Mouse (Mus musculus): ENCODE measurements at regions not wholly inside any gene's neighbourhood (a gene's known extent, or its start where the extent isn't known, plus 50 kb on each side); places are given as distances from the start of the nearest gene placed in this dataset.

- Histone ChIP-seq H3K27ac (replicated peaks) (no peak overlapping the region), H3K27me3 (replicated peaks) (no peaks in the 10 kb centered on the region), H3K4me1 (no peaks in the 10 kb centered on the region), H3K9me3 (no peaks in the 10 kb centered on the region; the same call in 1 of the 2 replicates), H3K36me3 (no peaks in the 10 kb centered on the region), H3K9ac (no peak overlapping the region), H3K4me2 (no peak overlapping the region), H3K4me3 (no peak overlapping the region)
- WGBS, result 89% methylated on average over 1 of the region's 1 CpGs
- no peak for ATAC-seq (ENCODE audit: extremely low read depth, insufficient number of reproducible peaks, low FRiP score, low TSS enrichment)
These were observed 379.5 kb upstream of the Tmem132c start for GRCm38 (mm10) chr5:126862078-126862477.

DNA sequence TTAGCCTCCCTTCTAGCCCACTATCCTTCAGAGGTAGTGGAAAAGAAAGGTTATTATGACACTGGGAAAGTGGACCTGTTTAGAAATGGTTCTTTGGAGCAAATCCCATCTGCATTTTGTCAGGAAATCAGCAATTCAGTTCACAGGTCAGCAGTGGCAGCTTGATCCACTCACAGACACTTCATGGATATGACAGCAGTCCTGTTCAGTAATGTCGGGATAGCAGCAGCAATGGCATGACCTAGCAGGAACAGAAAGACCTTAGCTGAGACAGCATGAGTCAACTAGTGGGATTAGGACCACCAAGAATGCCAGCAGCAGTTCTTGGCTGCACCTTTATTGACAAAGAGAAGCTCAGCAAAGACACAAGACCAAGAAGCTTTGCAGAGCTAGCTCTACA, 365.8 kb upstream of the Tmem132c start:
- 24% methylated on average over 1 of the region's 1 CpGs for WGBS
- Histone ChIP-seq H3K9ac (no peak overlapping the region), H3K27me3 (replicated peaks) (no peaks in the 10 kb centered on the region), H3K36me3 (no peaks in the 10 kb centered on the region), H3K9me3 (no peaks in the 10 kb centered on the region), H3K4me3 (no peak overlapping the region), H3K27ac (replicated peaks) (peak overlapping the region; percentile 40; the same call in 1 of the 2 replicates), H3K4me2 (no peak overlapping the region), H3K4me1 (no peaks in the 10 kb centered on the region; the same call in 1 of the 2 replicates)
- no peak for ATAC-seq (ENCODE audit: extremely low read depth, insufficient number of reproducible peaks, low FRiP score, low TSS enrichment)

DNA sequence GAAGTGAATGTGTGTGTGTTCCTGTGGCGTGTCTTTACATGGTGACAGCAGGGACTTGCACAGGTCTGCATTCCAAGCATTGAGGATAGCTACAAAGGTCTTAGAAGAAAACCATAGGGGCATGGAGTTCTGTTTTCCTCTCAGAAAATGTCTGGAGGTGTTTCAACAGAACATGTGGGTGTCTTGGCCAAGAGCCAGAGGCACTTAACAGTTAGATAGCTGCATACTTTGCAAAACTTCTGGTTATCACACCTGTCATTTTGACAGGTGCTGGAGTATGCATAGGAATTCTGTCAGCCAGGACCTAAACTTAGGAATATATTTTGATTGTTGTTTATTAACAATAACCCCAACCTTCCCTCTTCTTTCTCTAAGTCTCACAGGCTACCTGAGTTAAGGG, 350.9 kb upstream of the Tmem132c start:
- Histone ChIP-seq H3K27me3 (replicated peaks) (no peaks in the 10 kb centered on the region), H3K36me3 (no peaks in the 10 kb centered on the region), H3K4me1 (peaks cover 39% of the 10 kb centered on the region), H3K4me2 (peak overlapping the region; percentile 22), H3K9ac (no peak overlapping the region), H3K27ac (replicated peaks) (peak overlapping the region; percentile 70), H3K4me3 (no peak overlapping the region), H3K9me3 (peaks cover 5% of the 10 kb centered on the region; the same call in 1 of the 2 replicates)
- WGBS, result 27% methylated on average over 1 of the region's 1 CpGs
- peak; percentile 14; the same call in 1 of the 2 replicates for ATAC-seq (ENCODE audit: extremely low read depth, insufficient number of reproducible peaks, low FRiP score, low TSS enrichment)

- 84% methylated on average over 4 of the region's 4 CpGs for WGBS
- Histone ChIP-seq H3K9me3 (peaks cover 10% of the 10 kb centered on the region; the same call in 1 of the 2 replicates), H3K36me3 (no peaks in the 10 kb centered on the region), H3K27me3 (replicated peaks) (no peaks in the 10 kb centered on the region), H3K27ac (replicated peaks) (no peak overlapping the region), H3K9ac (no peak overlapping the region), H3K4me1 (peaks cover 30% of the 10 kb centered on the region), H3K4me2 (no peak overlapping the region), H3K4me3 (no peak overlapping the region)
- no peak for ATAC-seq (ENCODE audit: extremely low read depth, insufficient number of reproducible peaks, low FRiP score, low TSS enrichment)
These were observed 348.5 kb upstream of the Tmem132c start for GRCm38 (mm10) chr5:126893063-126893462.

DNA sequence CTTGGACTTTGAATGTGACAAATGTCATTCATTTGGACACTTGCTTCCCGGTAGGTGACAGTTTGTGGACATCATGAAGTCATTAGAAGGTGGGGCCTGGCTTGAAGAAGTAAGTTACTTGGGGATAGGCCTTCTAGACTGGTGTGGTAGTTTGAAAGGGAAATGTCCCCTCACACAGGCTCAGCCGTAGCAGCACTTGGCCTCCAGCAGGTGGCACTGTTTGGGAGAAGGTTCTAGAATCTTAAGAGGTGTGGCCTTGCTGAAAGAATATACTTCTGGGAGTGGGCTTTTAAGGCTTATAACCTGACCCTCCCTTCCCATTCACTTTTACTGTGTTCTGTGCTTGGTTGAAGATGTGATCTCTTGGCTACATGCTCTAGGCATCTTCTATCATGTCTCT, 331.5 kb upstream of the Tmem132c start:
- Histone ChIP-seq H3K27me3 (replicated peaks) (no peaks in the 10 kb centered on the region), H3K9ac (no peak overlapping the region), H3K9me3 (no peaks in the 10 kb centered on the region), H3K4me3 (no peak overlapping the region), H3K36me3 (no peaks in the 10 kb centered on the region), H3K4me2 (no peak overlapping the region), H3K4me1 (no peaks in the 10 kb centered on the region), H3K27ac (replicated peaks) (no peak overlapping the region)
- WGBS, result 70% methylated on average over 2 of the region's 2 CpGs
- ATAC-seq (ENCODE audit: extremely low read depth, insufficient number of reproducible peaks, low FRiP score, low TSS enrichment), result no peak

DNA sequence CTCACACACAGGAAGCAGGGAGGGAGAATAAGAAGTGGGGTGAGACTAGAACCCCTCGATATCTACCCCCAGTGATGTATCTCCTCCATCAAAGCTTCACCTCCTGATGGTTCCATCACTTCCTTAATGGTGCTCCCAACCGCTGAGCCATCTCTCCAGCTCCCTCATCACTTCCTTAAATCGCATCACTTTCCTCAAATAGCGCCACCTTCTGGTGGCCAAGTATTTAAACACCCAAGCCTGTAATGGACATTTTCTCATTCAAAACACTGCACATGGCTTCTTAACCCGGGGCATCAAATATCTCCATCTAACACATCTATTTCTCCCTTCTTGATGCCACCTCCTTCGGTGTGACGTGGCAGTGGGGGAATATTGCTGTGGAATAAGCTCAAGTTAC, 324.3 kb upstream of the Tmem132c start:
- H3K9me3 ChIP-seq, result peaks cover 2% of the 10 kb centered on the region; the same call in 1 of the 2 replicates
- H3K36me3 ChIP-seq, result no peaks in the 10 kb centered on the region
- H3K4me3 ChIP-seq, result no peak overlapping the region
- no peaks in the 10 kb centered on the region for H3K4me1 ChIP-seq
- WGBS, result 64% methylated on average over 7 of the region's 7 CpGs
- no peak overlapping the region for H3K4me2 ChIP-seq
- ATAC-seq (ENCODE audit: extremely low read depth, insufficient number of reproducible peaks, low FRiP score, low TSS enrichment), result no peak
- no peak overlapping the region for H3K9ac ChIP-seq
- no peak overlapping the region for H3K27ac ChIP-seq (replicated peaks)
- H3K27me3 ChIP-seq (replicated peaks), result no peaks in the 10 kb centered on the region

DNA sequence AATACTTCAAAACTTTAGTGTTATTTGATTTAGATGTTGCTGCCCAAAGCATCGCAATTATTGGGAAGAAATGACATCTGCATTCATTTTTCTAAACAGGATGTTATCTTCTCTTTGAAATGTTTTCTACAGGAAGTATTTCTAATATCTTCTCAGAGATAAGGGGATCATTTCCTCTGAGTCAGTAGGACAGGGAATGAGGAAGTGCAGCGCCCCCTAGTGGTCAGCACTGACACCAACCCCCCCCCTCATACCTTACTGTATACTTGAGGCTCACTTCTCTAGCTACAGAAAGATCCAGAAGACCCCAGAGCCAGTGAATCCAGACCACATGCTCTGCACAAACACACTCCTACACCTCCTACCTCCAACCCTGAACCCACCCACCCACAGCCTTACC, 308.1 kb upstream of the Tmem132c start:
- Histone ChIP-seq H3K4me3 (no peak overlapping the region), H3K4me2 (no peak overlapping the region), H3K9me3 (peaks cover 7% of the 10 kb centered on the region; the same call in 1 of the 2 replicates), H3K27ac (replicated peaks) (no peak overlapping the region), H3K4me1 (no peaks in the 10 kb centered on the region), H3K36me3 (no peaks in the 10 kb centered on the region), H3K9ac (no peak overlapping the region), H3K27me3 (replicated peaks) (no peaks in the 10 kb centered on the region)
- WGBS, result 48% methylated on average over 2 of the region's 2 CpGs
- no peak for ATAC-seq (ENCODE audit: extremely low read depth, insufficient number of reproducible peaks, low FRiP score, low TSS enrichment)

DNA sequence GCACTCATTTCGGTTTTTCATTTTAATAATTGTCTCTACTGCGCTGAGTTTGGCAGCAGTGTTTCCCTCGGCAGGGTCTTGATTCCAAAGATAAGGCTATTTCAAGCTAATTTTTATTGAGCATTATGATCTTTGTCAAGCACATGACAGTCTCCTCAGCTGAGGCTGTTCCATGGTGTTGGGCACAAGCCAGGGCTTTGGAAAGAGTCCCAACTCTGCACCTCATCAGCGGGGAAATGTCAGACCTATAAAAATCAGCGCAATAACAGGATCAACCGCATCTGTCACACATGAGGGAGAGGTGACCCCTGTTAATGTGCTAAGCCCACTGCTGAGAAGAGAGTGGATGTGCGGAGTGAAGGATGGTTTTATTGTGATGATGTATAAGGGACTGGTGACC, 296.7 kb upstream of the Tmem132c start:
- ATAC-seq (ENCODE audit: extremely low read depth, insufficient number of reproducible peaks, low FRiP score, low TSS enrichment), result no peak
- no peak overlapping the region for H3K4me3 ChIP-seq
- H3K4me1 ChIP-seq, result no peaks in the 10 kb centered on the region
- no peaks in the 10 kb centered on the region for H3K36me3 ChIP-seq
- no peak overlapping the region for H3K4me2 ChIP-seq
- WGBS, result 67% methylated on average over 7 of the region's 7 CpGs
- no peak overlapping the region for H3K27ac ChIP-seq (replicated peaks)
- H3K9ac ChIP-seq, result no peak overlapping the region
- H3K27me3 ChIP-seq (replicated peaks), result no peaks in the 10 kb centered on the region
- peaks cover 4% of the 10 kb centered on the region; the same call in 1 of the 2 replicates for H3K9me3 ChIP-seq

- ATAC-seq (ENCODE audit: extremely low read depth, insufficient number of reproducible peaks, low FRiP score, low TSS enrichment), result no peak
- WGBS, result 68% methylated on average over 5 of the region's 5 CpGs
These were observed 287.4 kb upstream of the Tmem132c start for GRCm38 (mm10) chr5:126954189-126954588.

GRCm38 (mm10) chr5:126954634-126955033, 287.0 kb upstream of the Tmem132c start:
- Histone ChIP-seq H3K4me2 (no peak overlapping the region), H3K36me3 (no peaks in the 10 kb centered on the region), H3K4me3 (no peak overlapping the region), H3K4me1 (no peaks in the 10 kb centered on the region), H3K9me3 (peaks cover 8% of the 10 kb centered on the region), H3K9ac (no peak overlapping the region), H3K27ac (replicated peaks) (no peak overlapping the region), H3K27me3 (replicated peaks) (no peaks in the 10 kb centered on the region)
- ATAC-seq (ENCODE audit: extremely low read depth, insufficient number of reproducible peaks, low FRiP score, low TSS enrichment), result no peak
- WGBS, result 77% methylated on average over 6 of the region's 6 CpGs

More at GRCm38 (mm10) chr5:126954189-126954588, 287.4 kb upstream of the Tmem132c start:
- Histone ChIP-seq H3K4me3 (no peak overlapping the region), H3K4me1 (no peaks in the 10 kb centered on the region), H3K27me3 (replicated peaks) (no peaks in the 10 kb centered on the region), H3K27ac (replicated peaks) (no peak overlapping the region), H3K9me3 (peaks cover 5% of the 10 kb centered on the region; the same call in 1 of the 2 replicates), H3K9ac (no peak overlapping the region), H3K36me3 (no peaks in the 10 kb centered on the region), H3K4me2 (no peak overlapping the region)

DNA sequence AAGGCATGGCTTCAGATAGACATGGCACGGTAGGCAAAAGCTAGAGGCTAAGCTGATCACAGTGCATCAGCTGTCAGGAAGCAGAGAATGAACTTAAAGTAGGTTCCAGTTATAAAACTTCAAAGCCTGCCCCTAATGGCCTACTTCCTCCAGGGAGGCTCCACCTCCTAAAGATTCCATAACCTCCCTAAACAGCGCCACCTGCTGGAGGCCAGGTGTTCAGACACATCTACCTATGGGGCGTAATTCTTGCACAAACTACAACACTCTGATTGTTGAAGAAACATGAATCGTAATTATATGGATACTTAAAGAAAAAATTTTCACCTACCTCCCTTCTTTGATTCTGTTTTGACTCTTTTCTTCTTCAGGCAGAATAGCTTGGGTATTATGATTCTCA, 277.0 kb upstream of the Tmem132c start:
- Histone ChIP-seq H3K4me3 (no peak overlapping the region), H3K4me2 (no peak overlapping the region), H3K9me3 (peaks cover 12% of the 10 kb centered on the region), H3K9ac (no peak overlapping the region), H3K27ac (replicated peaks) (no peak overlapping the region), H3K36me3 (no peaks in the 10 kb centered on the region), H3K27me3 (replicated peaks) (no peaks in the 10 kb centered on the region), H3K4me1 (no peaks in the 10 kb centered on the region)
- WGBS, result 77% methylated on average over 4 of the region's 4 CpGs
- no peak for ATAC-seq (ENCODE audit: extremely low read depth, insufficient number of reproducible peaks, low FRiP score, low TSS enrichment)

DNA sequence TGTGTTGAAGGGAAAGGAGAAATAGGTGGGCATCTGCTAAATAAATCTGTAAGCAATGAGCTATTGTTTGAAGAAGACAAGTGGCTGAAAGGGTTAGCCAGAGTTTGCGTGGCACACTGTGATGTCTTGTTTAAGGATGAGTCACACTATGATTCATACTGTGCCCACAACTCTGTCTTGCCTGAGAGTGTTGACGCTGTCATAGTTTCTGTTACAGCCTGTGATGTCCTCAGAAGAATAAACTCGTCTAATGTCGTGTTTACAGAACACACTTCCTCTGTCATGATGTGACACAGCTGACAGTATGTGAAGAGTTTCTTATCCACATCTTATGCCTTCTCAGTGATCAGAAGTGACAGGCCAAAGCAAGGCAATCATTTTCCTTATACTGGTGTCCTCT, 274.5 kb upstream of the Tmem132c start:
- Histone ChIP-seq H3K9me3 (peaks cover 7% of the 10 kb centered on the region; the same call in 1 of the 2 replicates), H3K27ac (replicated peaks) (no peak overlapping the region), H3K4me1 (no peaks in the 10 kb centered on the region), H3K4me3 (no peak overlapping the region), H3K4me2 (no peak overlapping the region), H3K9ac (no peak overlapping the region), H3K27me3 (replicated peaks) (no peaks in the 10 kb centered on the region), H3K36me3 (no peaks in the 10 kb centered on the region)
- ATAC-seq (ENCODE audit: extremely low read depth, insufficient number of reproducible peaks, low FRiP score, low TSS enrichment), result no peak
- 61% methylated on average over 4 of the region's 4 CpGs for WGBS
